Mouse (Mus musculus) kidney, postnatal 0 days (tissue): ENCODE measurements around the gene Klhl7. TPM values are rescaled to one million over a fixed set of nuclear protein-coding genes. Genes with fewer than 3 reads are reported as not detected.

Source experiments
- ATAC-seq: fragments of 200-750 bp; cut with Nextera tagmentation; replicated peaks from 2 replicates; pipeline ENCODE4 v1.8.0; 2017; ENCODE audit warnings: low read depth, moderate number of reproducible peaks, moderate TSS enrichment, moderate library complexity; ENCODE audit not compliant: low FRiP score
- DNase-seq: peaks from one replicate; pipeline ENCODE4 v3.0.0-alpha.2; 2016; ENCODE audit warnings: low spot score
- H3K27ac ChIP-seq: fragments of 300-500 bp; sonication (generic); 2 replicates; pipeline ENCODE4 v1.5.1; 2014; ENCODE audit warnings: mild to moderate bottlenecking
- H3K27me3 ChIP-seq: fragments of 300-500 bp; sonication (generic); 2 replicates; pipeline ENCODE4 v1.6.1; 2014; ENCODE audit warnings: low read length, mixed read lengths; ENCODE audit not compliant: insufficient read depth
- H3K36me3 ChIP-seq: fragments of 300-500 bp; sonication (generic); 2 replicates; pipeline ENCODE4 v1.6.1; 2014; ENCODE audit warnings: low read length, mixed read lengths; ENCODE audit not compliant: insufficient read depth
- H3K4me1 ChIP-seq: fragments of 300-500 bp; sonication (generic); replicated peaks from 2 replicates; pipeline ENCODE4 v1.6.1; 2014; ENCODE audit warnings: antibody characterized with exemption, low read length, mixed read lengths; ENCODE audit not compliant: insufficient read depth
- H3K4me2 ChIP-seq: fragments of 300-500 bp; sonication (generic); 2 replicates; pipeline ENCODE4 v1.6.1; 2014; ENCODE audit warnings: mild to moderate bottlenecking, low read length, moderate library complexity, mixed read lengths
- H3K4me3 ChIP-seq: fragments of 300-500 bp; sonication (generic); replicated peaks from 2 replicates; pipeline ENCODE4 v1.5.1; 2014; ENCODE audit warnings: low read depth, low read length
- H3K9ac ChIP-seq: fragments of 300-500 bp; sonication (generic); 2 replicates; pipeline ENCODE4 v1.6.1; 2014; ENCODE audit warnings: low read depth, low read length
- H3K9me3 ChIP-seq: fragments of 300-500 bp; sonication (generic); replicated peaks from 2 replicates; pipeline ENCODE4 v1.6.1; 2016; ENCODE audit warnings: low read length, inconsistent platforms, mixed read lengths
- CTCF ChIP-seq: IDR thresholded peaks from 2 replicates; pipeline ENCODE4 v1.5.1; 2016; ENCODE audit warnings: antibody characterized with exemption, low read depth, mild to moderate bottlenecking, moderate library complexity
- WGBS: fragments of 180-500 bp; shearing (Covaris S2); extraction: QIAGEN DNeasy Blood & Tissue Kit; methylation state at CpG from one replicate; pipeline ENCODE4 v1.1.7; 2014; 5-methylcytosine and 5-hydroxymethylcytosine counted together
- polyA plus RNA-seq: library from polyadenylated mRNA; unstranded; fragments of >200 nt; fragmentation: Nextera tagmentation; extraction: Ambion mirVana; gene quantifications from 2 replicates; pipeline ENCODE4 v1.2.1, GENCODE M21; 2015

Klhl7 gene
- polyA plus RNA-seq, 1 experiment from 2014 or later: 36.8 TPM

- no peak overlapping the region for H3K4me3 ChIP-seq
- no peak for TF ChIP-seq CTCF
- no peak overlapping the region for H3K9ac ChIP-seq
- H3K27me3 ChIP-seq: no peaks in the 10 kb centered on the region
- H3K27ac ChIP-seq: no peak overlapping the region
- peak overlapping the region; percentile 43; the same call in 1 of the 2 replicates for H3K4me2 ChIP-seq
- H3K4me1 ChIP-seq: peaks cover 8% of the 10 kb centered on the region; the same call in 1 of the 2 replicates
- 18% methylated on average over 7 of the region's 7 CpGs for WGBS
- no peak for ATAC-seq
- H3K36me3 ChIP-seq: no peaks in the 10 kb centered on the region
- no peak for DNase-seq
- no peaks in the 10 kb centered on the region for H3K9me3 ChIP-seq
Observed at GRCm38 (mm10) chr5:24077739-24078306, 22.6 kb upstream of the Klhl7 start.

GRCm38 (mm10) chr5:24078420-24079179, 21.8 kb upstream of the Klhl7 start:
- Histone ChIP-seq H3K27ac (no peak overlapping the region), H3K27me3 (no peaks in the 10 kb centered on the region), H3K36me3 (no peaks in the 10 kb centered on the region), H3K9me3 (no peaks in the 10 kb centered on the region), H3K9ac (no peak overlapping the region), H3K4me1 (peaks cover 8% of the 10 kb centered on the region; the same call in 1 of the 2 replicates), H3K4me2 (no peak overlapping the region), H3K4me3 (no peak overlapping the region)
- TF ChIP-seq CTCF: peak; percentile 52; the same call in 1 of the 2 replicates
- DNase-seq (peak; percentile 36), ATAC-seq (no peak)
- 86% methylated on average over 7 of the region's 7 CpGs for WGBS

GRCm38 (mm10) chr5:24080826-24081225, 19.6 kb upstream of the Klhl7 start:
- no peak overlapping the region for H3K27ac ChIP-seq
- no peak for TF ChIP-seq CTCF
- peaks cover 8% of the 10 kb centered on the region; the same call in 1 of the 2 replicates for H3K4me1 ChIP-seq
- H3K9me3 ChIP-seq: no peaks in the 10 kb centered on the region
- 69% methylated on average over 6 of the region's 6 CpGs for WGBS
- no peak for DNase-seq
- no peaks in the 10 kb centered on the region for H3K27me3 ChIP-seq
- no peak overlapping the region for H3K9ac ChIP-seq
- no peak overlapping the region for H3K4me3 ChIP-seq
- H3K4me2 ChIP-seq: no peak overlapping the region
- no peaks in the 10 kb centered on the region for H3K36me3 ChIP-seq
- ATAC-seq: no peak

- no peak for DNase-seq
- no peaks in the 10 kb centered on the region for H3K27me3 ChIP-seq
- TF ChIP-seq CTCF: no peak
- H3K4me2 ChIP-seq: no peak overlapping the region
- H3K9ac ChIP-seq: no peak overlapping the region
- H3K36me3 ChIP-seq: no peaks in the 10 kb centered on the region
- no peaks in the 10 kb centered on the region for H3K9me3 ChIP-seq
- H3K27ac ChIP-seq: no peak overlapping the region
- no peaks in the 10 kb centered on the region for H3K4me1 ChIP-seq
- 73% methylated on average over 4 of the region's 4 CpGs for WGBS
- H3K4me3 ChIP-seq: no peak overlapping the region
- no peak for ATAC-seq
Observed at GRCm38 (mm10) chr5:24084835-24085234, 15.6 kb upstream of the Klhl7 start.

GRCm38 (mm10) chr5:24086241-24086640, 14.2 kb upstream of the Klhl7 start:
- Histone ChIP-seq H3K27me3 (no peaks in the 10 kb centered on the region), H3K9me3 (no peaks in the 10 kb centered on the region), H3K9ac (no peak overlapping the region), H3K36me3 (no peaks in the 10 kb centered on the region), H3K4me3 (no peak overlapping the region), H3K4me1 (no peaks in the 10 kb centered on the region), H3K4me2 (no peak overlapping the region), H3K27ac (no peak overlapping the region)
- ATAC-seq (no peak), DNase-seq (no peak)
- TF ChIP-seq CTCF: no peak
- 84% methylated on average over 16 of the region's 16 CpGs for WGBS

- H3K4me1 ChIP-seq: no peaks in the 10 kb centered on the region
- H3K27me3 ChIP-seq: no peaks in the 10 kb centered on the region
- WGBS: 66% methylated on average over 3 of the region's 3 CpGs
- H3K4me2 ChIP-seq: no peak overlapping the region
- no peak overlapping the region for H3K27ac ChIP-seq
- no peak for TF ChIP-seq CTCF
- H3K9ac ChIP-seq: no peak overlapping the region
- H3K4me3 ChIP-seq: no peak overlapping the region
- no peaks in the 10 kb centered on the region for H3K9me3 ChIP-seq
- H3K36me3 ChIP-seq: no peaks in the 10 kb centered on the region
- DNase-seq (no peak), ATAC-seq (no peak)
Observed at GRCm38 (mm10) chr5:24086865-24087264, 13.5 kb upstream of the Klhl7 start.
